Mouse (Mus musculus) liver, postnatal 0 days (tissue): Measurements from ENCODE around the gene B230307C23Rik. TPM values are rescaled to one million over a fixed set of nuclear protein-coding genes. Genes with fewer than 3 reads are reported as not detected.
A peak's percentile ranks its signal among the peaks of the same experiment; 100 is the strongest.
"Not testable (repeated sequence)": the region's sequence is repeated elsewhere in the genome, so short reads cannot be mapped to it uniquely, and the experiment has no call there.

Source experiments
- ATAC-seq: fragments of 200-750 bp; cut with Nextera tagmentation; 2 replicates; pipeline ENCODE4 v1.8.0; 2017; ENCODE audit warnings: mild to moderate bottlenecking, moderate library complexity
- DNase-seq: peaks from one replicate; pipeline ENCODE4 v3.0.0-alpha.2; 2016
- H3K27ac ChIP-seq: fragments of 300-500 bp; sonication (generic); 2 replicates; pipeline ENCODE4 v1.5.1; 2014; ENCODE audit warnings: antibody characterized with exemption, moderate library complexity, mild to moderate bottlenecking, low read depth
- H3K27me3 ChIP-seq: fragments of 300-500 bp; sonication (generic); 2 replicates; pipeline ENCODE4 v1.6.1; 2014; ENCODE audit warnings: low read length, control low read depth, mixed read lengths; ENCODE audit not compliant: insufficient read depth
- H3K36me3 ChIP-seq: fragments of 300-500 bp; sonication (generic); replicated peaks from 2 replicates; pipeline ENCODE4 v1.6.1; 2014; ENCODE audit warnings: mild to moderate bottlenecking, control low read depth, low read length, moderate library complexity, mixed read lengths; ENCODE audit not compliant: insufficient read depth
- H3K4me1 ChIP-seq: fragments of 300-500 bp; sonication (generic); 2 replicates; pipeline ENCODE4 v1.6.1; 2014; ENCODE audit warnings: antibody characterized with exemption, mild to moderate bottlenecking, control low read depth; ENCODE audit not compliant: insufficient read depth
- H3K4me2 ChIP-seq: fragments of 300-500 bp; sonication (generic); 2 replicates; pipeline ENCODE4 v1.6.1; 2014; ENCODE audit warnings: low read depth, mild to moderate bottlenecking, low read length, moderate library complexity, mixed read lengths
- H3K4me3 ChIP-seq: fragments of 300-500 bp; sonication (generic); 2 replicates; pipeline ENCODE4 v1.5.1; 2014; ENCODE audit warnings: low read depth, low read length
- H3K9ac ChIP-seq: fragments of 300-500 bp; sonication (generic); replicated peaks from 2 replicates; pipeline ENCODE4 v1.6.1; 2014; ENCODE audit warnings: mild to moderate bottlenecking, moderate library complexity
- H3K9me3 ChIP-seq: fragments of 300-500 bp; sonication (generic); 2 replicates; pipeline ENCODE4 v1.6.1; 2016; ENCODE audit warnings: mild to moderate bottlenecking, control low read depth, low read length, mixed read lengths
- CTCF ChIP-seq: sonication (generic); IDR thresholded peaks from 2 replicates; pipeline ENCODE4 v1.5.1; 2016; ENCODE audit warnings: antibody characterized with exemption, low read depth
- EP300 ChIP-seq: IDR thresholded peaks from 2 replicates; pipeline ENCODE4 v1.6.1; 2016; ENCODE audit warnings: antibody characterized with exemption, low read depth, mild to moderate bottlenecking
- WGBS: fragments of 180-500 bp; shearing (Covaris S2); extraction: QIAGEN DNeasy Blood & Tissue Kit; methylation state at CpG from one replicate; pipeline ENCODE4 v1.1.7; 2014; ENCODE audit not compliant: insufficient replicate concordance; 5-methylcytosine and 5-hydroxymethylcytosine counted together
- polyA plus RNA-seq: library from polyadenylated mRNA; unstranded; fragments of >200 nt; fragmentation: Nextera tagmentation; extraction: Ambion mirVana; gene quantifications from 2 replicates; pipeline ENCODE4 v1.2.1, GENCODE M21; 2015

The B230307C23Rik gene
- polyA plus RNA-seq, 1 experiment from 2014 or later, result 11.2 TPM

- Histone ChIP-seq H3K4me1 (no peaks in the 10 kb centered on the region), H3K4me2 (no peak overlapping the region), H3K9ac (no peak overlapping the region), H3K36me3 (no peaks in the 10 kb centered on the region), H3K27ac (no peak overlapping the region), H3K4me3 (no peak overlapping the region), H3K9me3 (no peaks in the 10 kb centered on the region), H3K27me3 (no peaks in the 10 kb centered on the region)
- ATAC-seq (no peak; the same call in 1 of the 2 replicates), DNase-seq (no peak)
- WGBS, result 81% methylated on average over 2 of the region's 2 CpGs
- TF ChIP-seq CTCF, result peak; percentile 71
- no peak for TF ChIP-seq EP300
Observed at GRCm38 (mm10) chr16:98041676-98042075, 44.6 kb downstream of the B230307C23Rik start.

DNA sequence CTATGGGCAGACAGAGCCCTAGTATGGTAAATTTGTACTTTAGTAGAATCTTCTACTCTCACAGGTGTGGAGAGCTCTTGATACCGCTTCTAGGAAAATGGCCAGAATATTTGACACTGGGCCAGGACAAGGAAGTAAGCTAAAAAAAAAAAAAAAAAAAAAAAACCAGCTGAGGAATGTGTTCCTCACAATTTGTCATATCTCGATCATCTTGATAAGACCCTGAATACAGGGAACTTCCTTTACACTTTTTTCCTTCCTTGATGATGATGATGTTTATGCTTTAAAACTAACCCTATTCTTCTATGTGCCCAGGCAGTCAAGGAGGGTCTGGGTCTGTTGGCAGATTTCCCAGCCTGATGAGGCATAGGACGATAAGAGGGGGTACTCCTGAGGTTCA is 82.3 kb downstream of the B230307C23Rik start:
- not testable (repeated sequence) for H3K4me3 ChIP-seq, H3K27me3 ChIP-seq, H3K36me3 ChIP-seq, ATAC-seq, DNase-seq, H3K9me3 ChIP-seq, H3K9ac ChIP-seq, H3K27ac ChIP-seq, H3K4me2 ChIP-seq
- H3K4me1 ChIP-seq, result peaks cover 10% of the 10 kb centered on the region; the same call in 1 of the 2 replicates
- WGBS, result 83% methylated on average over 3 of the region's 3 CpGs

DNA sequence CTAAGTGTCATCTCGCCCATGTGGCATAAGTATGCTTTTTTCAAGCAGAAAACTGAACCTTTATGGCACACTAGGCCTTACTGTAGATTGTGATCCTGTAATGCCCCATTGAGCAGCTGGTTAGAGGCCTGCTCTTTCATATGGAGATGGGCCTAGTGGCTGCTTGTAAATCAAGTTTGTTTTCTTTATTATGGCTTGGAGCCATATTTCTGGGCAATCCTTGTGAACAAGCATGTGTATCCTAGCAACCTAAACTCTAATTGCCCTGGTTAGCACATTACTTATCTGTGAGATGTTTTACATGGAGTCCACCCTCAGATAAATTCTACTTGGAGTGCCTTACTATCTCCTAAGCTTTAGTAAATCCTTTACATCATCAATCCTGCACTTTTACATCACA is 84.0 kb downstream of the B230307C23Rik start:
- Histone ChIP-seq H3K9ac (peak overlapping the region; percentile 84), H3K4me2 (peak overlapping the region; percentile 93), H3K4me3 (peak overlapping the region; percentile 89), H3K4me1 (peaks cover 10% of the 10 kb centered on the region; the same call in 1 of the 2 replicates)
- H3K9me3 ChIP-seq, H3K36me3 ChIP-seq, DNase-seq, ATAC-seq, H3K27ac ChIP-seq, H3K27me3 ChIP-seq: not testable (repeated sequence)
- 78% methylated on average over 1 of the region's 1 CpGs for WGBS

Other genes with a start within 250 kb of the B230307C23Rik start
- gene Ripk4, start 233.5 kb upstream of the B230307C23Rik start, polyA plus RNA-seq, result 2.2 and 2.4 TPM in 2 replicates
- gene Prdm15, start 145.5 kb upstream of the B230307C23Rik start, polyA plus RNA-seq, result 1.6 TPM in 2 replicates
- 11.7 and 13.8 TPM in 2 replicates for gene C2cd2, start 34.7 kb upstream of the B230307C23Rik start, polyA plus RNA-seq
- gene Zbtb21, start 34.7 kb upstream of the B230307C23Rik start, polyA plus RNA-seq, result 1.8 and 1.9 TPM in 2 replicates
- 2.3 and 3.0 TPM in 2 replicates for gene A630089N07Rik, start 85.1 kb downstream of the B230307C23Rik start, polyA plus RNA-seq